Mouse (Mus musculus): ENCODE data around the gene Mterf1b. TPM values are rescaled to one million over a fixed set of nuclear protein-coding genes. Genes with fewer than 3 reads are reported as not detected.
"Not testable (repeated sequence)": the region's sequence is repeated elsewhere in the genome, so short reads cannot be mapped to it uniquely, and the experiment has no call there.

Gene Mterf1b
- polyA plus RNA-seq, 1 experiment from 2014 or later: 4.8 TPM

- H3K4me2 ChIP-seq (ENCODE audit: low read depth, low read length, severe bottlenecking): no peak overlapping the region
- 72% methylated on average over 4 of the region's 4 CpGs for WGBS
- no peaks in the 10 kb centered on the region for H3K27me3 ChIP-seq (ENCODE audit: control insufficient read depth, insufficient read depth, low read length)
- no peaks in the 10 kb centered on the region for H3K4me1 ChIP-seq (replicated peaks; ENCODE audit: control insufficient read depth, insufficient read depth, low read length)
- no peaks in the 10 kb centered on the region for H3K36me3 ChIP-seq (ENCODE audit: control insufficient read depth, insufficient read depth, low read length)
- H3K9ac ChIP-seq (ENCODE audit: low read length): no peak overlapping the region
- DNase-seq (ENCODE audit: low spot score) (no peak), ATAC-seq (replicated peaks; ENCODE audit: low FRiP score) (no peak)
- no peaks in the 10 kb centered on the region for H3K9me3 ChIP-seq (ENCODE audit: control insufficient read depth, low read length)
- no peak overlapping the region for H3K4me3 ChIP-seq (ENCODE audit: low read depth, low read length)
- no peak overlapping the region for H3K27ac ChIP-seq (ENCODE audit: low read depth, low read length)
Observed at GRCm38 (mm10) chr5:4186815-4187214, 5.4 kb upstream of the Mterf1b start.

GRCm38 (mm10) chr5:4192481-4193246 is 497 bp downstream of the Mterf1b start:
- WGBS: 12% methylated on average over 12 of the region's 27 CpGs
- DNase-seq (ENCODE audit: low spot score); H3K27ac ChIP-seq (ENCODE audit: low read depth, low read length); H3K36me3 ChIP-seq (ENCODE audit: control insufficient read depth, insufficient read depth, low read length); H3K4me1 ChIP-seq (replicated peaks; ENCODE audit: control insufficient read depth, insufficient read depth, low read length); H3K27me3 ChIP-seq (ENCODE audit: control insufficient read depth, insufficient read depth, low read length); H3K9me3 ChIP-seq (ENCODE audit: control insufficient read depth, low read length): not testable (repeated sequence)
- Histone ChIP-seq H3K4me2 (ENCODE audit: low read depth, low read length, severe bottlenecking) (peak overlapping the region; percentile 41), H3K9ac (ENCODE audit: low read length) (peak overlapping the region; percentile 33; the same call in 1 of the 2 replicates), H3K4me3 (ENCODE audit: low read depth, low read length) (peak overlapping the region; percentile 37)
- ATAC-seq (replicated peaks; ENCODE audit: low FRiP score): peak; percentile 85

DNA sequence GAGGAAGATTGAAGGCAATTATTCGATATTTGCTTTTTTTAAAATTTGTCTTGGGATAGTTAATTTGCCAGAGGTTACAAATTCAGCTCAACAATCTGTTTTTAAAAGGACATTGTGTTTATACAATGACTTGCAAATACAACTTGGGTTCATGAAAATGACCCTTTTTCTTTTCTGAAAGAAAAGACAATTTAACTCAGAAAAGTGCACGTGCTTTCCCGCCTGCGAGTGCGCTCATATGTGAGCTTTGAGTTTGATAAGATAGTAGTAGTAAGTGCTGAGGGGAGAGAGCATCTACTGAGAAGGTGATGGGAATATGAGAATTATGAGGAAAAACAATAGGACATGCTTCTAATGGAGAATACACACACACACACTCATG is 1.1 kb downstream of the Mterf1b start:
- no peak overlapping the region for H3K9ac ChIP-seq (ENCODE audit: low read length)
- no peaks in the 10 kb centered on the region for H3K36me3 ChIP-seq (ENCODE audit: control insufficient read depth, insufficient read depth, low read length)
- no peaks in the 10 kb centered on the region for H3K9me3 ChIP-seq (ENCODE audit: control insufficient read depth, low read length)
- H3K4me3 ChIP-seq (ENCODE audit: low read depth, low read length): peak overlapping the region; percentile 37
- H3K4me1 ChIP-seq (replicated peaks; ENCODE audit: control insufficient read depth, insufficient read depth, low read length): no peaks in the 10 kb centered on the region
- ATAC-seq (replicated peaks; ENCODE audit: low FRiP score) (no peak), DNase-seq (ENCODE audit: low spot score) (no peak)
- no peaks in the 10 kb centered on the region for H3K27me3 ChIP-seq (ENCODE audit: control insufficient read depth, insufficient read depth, low read length)
- WGBS: 86% methylated on average over 5 of the region's 5 CpGs
- H3K4me2 ChIP-seq (ENCODE audit: low read depth, low read length, severe bottlenecking): peak overlapping the region; percentile 41
- no peak overlapping the region for H3K27ac ChIP-seq (ENCODE audit: low read depth, low read length)

- H3K27ac ChIP-seq (ENCODE audit: low read depth, low read length): no peak overlapping the region
- WGBS: 80% methylated on average over 1 of the region's 1 CpGs
- DNase-seq (ENCODE audit: low spot score) (no peak), ATAC-seq (replicated peaks; ENCODE audit: low FRiP score) (no peak)
- H3K27me3 ChIP-seq (ENCODE audit: control insufficient read depth, insufficient read depth, low read length): no peaks in the 10 kb centered on the region
- no peak overlapping the region for H3K4me2 ChIP-seq (ENCODE audit: low read depth, low read length, severe bottlenecking)
- H3K9ac ChIP-seq (ENCODE audit: low read length): no peak overlapping the region
- H3K4me3 ChIP-seq (ENCODE audit: low read depth, low read length): no peak overlapping the region
- H3K9me3 ChIP-seq (ENCODE audit: control insufficient read depth, low read length): no peaks in the 10 kb centered on the region
- no peaks in the 10 kb centered on the region for H3K36me3 ChIP-seq (ENCODE audit: control insufficient read depth, insufficient read depth, low read length)
- H3K4me1 ChIP-seq (replicated peaks; ENCODE audit: control insufficient read depth, insufficient read depth, low read length): no peaks in the 10 kb centered on the region
Observed at GRCm38 (mm10) chr5:4194166-4194565, 2.0 kb downstream of the Mterf1b start.

DNA sequence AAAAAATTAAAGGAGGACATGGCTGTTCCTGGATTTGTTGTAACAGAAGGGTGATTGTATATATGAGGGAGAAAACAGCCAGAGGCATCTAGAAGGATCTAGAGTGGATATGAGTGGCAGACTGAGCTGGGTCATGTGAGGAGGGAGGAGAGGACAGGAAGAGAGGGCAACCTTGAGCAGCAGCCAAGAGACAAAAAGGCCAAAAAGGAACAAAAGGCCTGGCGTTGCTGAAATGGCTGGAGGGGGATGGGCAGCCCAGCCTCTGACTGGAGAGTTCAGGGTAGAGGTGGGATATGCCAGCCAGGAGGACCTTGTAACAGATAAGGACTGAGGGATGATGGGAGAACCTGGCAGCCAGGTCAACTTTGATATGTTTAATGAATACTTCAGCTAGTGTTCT is 2.9 kb downstream of the Mterf1b start:
- no peak overlapping the region for H3K9ac ChIP-seq (ENCODE audit: low read length)
- H3K36me3 ChIP-seq (ENCODE audit: control insufficient read depth, insufficient read depth, low read length): no peaks in the 10 kb centered on the region
- H3K27ac ChIP-seq (ENCODE audit: low read depth, low read length): no peak overlapping the region
- no peak overlapping the region for H3K4me3 ChIP-seq (ENCODE audit: low read depth, low read length)
- H3K27me3 ChIP-seq (ENCODE audit: control insufficient read depth, insufficient read depth, low read length): no peaks in the 10 kb centered on the region
- ATAC-seq (replicated peaks; ENCODE audit: low FRiP score) (no peak), DNase-seq (ENCODE audit: low spot score) (no peak)
- no peak overlapping the region for H3K4me2 ChIP-seq (ENCODE audit: low read depth, low read length, severe bottlenecking)
- H3K4me1 ChIP-seq (replicated peaks; ENCODE audit: control insufficient read depth, insufficient read depth, low read length): no peaks in the 10 kb centered on the region
- 43% methylated on average over 1 of the region's 1 CpGs for WGBS
- H3K9me3 ChIP-seq (ENCODE audit: control insufficient read depth, low read length): no peaks in the 10 kb centered on the region

GRCm38 (mm10) chr5:4201368-4201767 is 9.2 kb downstream of the Mterf1b start:
- no peak overlapping the region for H3K9ac ChIP-seq (ENCODE audit: low read length)
- DNase-seq (ENCODE audit: low spot score) (no peak), ATAC-seq (replicated peaks; ENCODE audit: low FRiP score) (no peak)
- no peaks in the 10 kb centered on the region for H3K36me3 ChIP-seq (ENCODE audit: control insufficient read depth, insufficient read depth, low read length)
- H3K27ac ChIP-seq (ENCODE audit: low read depth, low read length): no peak overlapping the region
- H3K9me3 ChIP-seq (ENCODE audit: control insufficient read depth, low read length): no peaks in the 10 kb centered on the region
- H3K4me2 ChIP-seq (ENCODE audit: low read depth, low read length, severe bottlenecking): no peak overlapping the region
- no peaks in the 10 kb centered on the region for H3K4me1 ChIP-seq (replicated peaks; ENCODE audit: control insufficient read depth, insufficient read depth, low read length)
- H3K4me3 ChIP-seq (ENCODE audit: low read depth, low read length): no peak overlapping the region
- no peaks in the 10 kb centered on the region for H3K27me3 ChIP-seq (ENCODE audit: control insufficient read depth, insufficient read depth, low read length)

DNA sequence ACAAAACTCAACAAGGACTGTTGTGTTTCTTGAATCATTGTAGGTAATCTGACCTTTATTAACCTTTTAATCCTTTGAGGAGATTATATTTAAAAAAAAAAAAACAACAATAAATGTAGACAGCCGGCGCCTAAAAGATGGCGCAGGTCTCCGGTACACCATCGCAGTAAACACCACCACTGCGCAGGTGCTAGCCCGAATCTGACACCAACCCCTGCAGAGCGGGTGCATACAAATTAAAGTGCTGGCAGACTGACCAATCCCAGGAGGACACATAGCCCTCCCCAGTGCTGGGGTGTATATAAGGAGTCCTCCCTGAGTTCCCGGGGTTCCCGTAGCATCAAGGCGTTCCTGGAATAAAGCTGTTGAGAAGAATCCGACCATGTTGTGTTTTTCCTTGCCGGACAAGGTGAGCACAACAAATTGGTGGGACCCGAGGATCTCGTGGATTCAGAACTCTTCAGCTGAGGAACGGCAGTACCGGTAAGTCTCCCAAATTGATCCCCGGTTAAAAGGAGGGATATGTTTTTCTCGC is 10.2 kb downstream of the Mterf1b start:
- not testable (repeated sequence) for H3K9ac ChIP-seq (ENCODE audit: low read length)
- 95% methylated on average over 19 of the region's 19 CpGs for WGBS

DNA sequence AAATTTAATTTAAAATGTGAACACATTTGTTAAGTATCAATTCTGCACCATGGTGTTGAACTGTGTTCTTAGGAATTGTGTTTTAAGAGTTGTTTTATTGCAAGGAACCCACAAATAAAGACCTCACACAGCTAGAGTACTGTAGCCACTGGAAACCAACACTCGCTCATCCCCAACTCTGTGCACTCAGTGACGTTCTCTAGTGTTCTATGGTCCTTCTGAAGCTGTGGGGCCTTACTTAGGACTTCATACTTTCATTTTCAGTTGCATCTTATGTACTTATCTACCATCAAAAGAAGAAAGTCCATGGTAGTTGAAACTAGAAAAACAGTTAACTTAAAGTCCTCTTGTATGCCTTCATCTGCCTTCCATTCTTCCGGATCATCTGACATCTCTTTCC is 17.9 kb downstream of the Mterf1b start:
- H3K9ac ChIP-seq (ENCODE audit: low read length); H3K27ac ChIP-seq (ENCODE audit: low read depth, low read length); H3K27me3 ChIP-seq (ENCODE audit: control insufficient read depth, insufficient read depth, low read length); H3K9me3 ChIP-seq (ENCODE audit: control insufficient read depth, low read length); H3K4me1 ChIP-seq (replicated peaks; ENCODE audit: control insufficient read depth, insufficient read depth, low read length); H3K36me3 ChIP-seq (ENCODE audit: control insufficient read depth, insufficient read depth, low read length); ATAC-seq (replicated peaks; ENCODE audit: low FRiP score); DNase-seq (ENCODE audit: low spot score); H3K4me2 ChIP-seq (ENCODE audit: low read depth, low read length, severe bottlenecking); H3K4me3 ChIP-seq (ENCODE audit: low read depth, low read length): not testable (repeated sequence)
- 100% methylated on average over 3 of the region's 3 CpGs for WGBS

More for the DNA sequence above, 10.2 kb downstream of the Mterf1b start:
- not testable (repeated sequence) for H3K4me1 ChIP-seq (replicated peaks; ENCODE audit: control insufficient read depth, insufficient read depth, low read length); H3K4me3 ChIP-seq (ENCODE audit: low read depth, low read length); DNase-seq (ENCODE audit: low spot score); H3K27me3 ChIP-seq (ENCODE audit: control insufficient read depth, insufficient read depth, low read length); H3K9me3 ChIP-seq (ENCODE audit: control insufficient read depth, low read length); H3K4me2 ChIP-seq (ENCODE audit: low read depth, low read length, severe bottlenecking); H3K27ac ChIP-seq (ENCODE audit: low read depth, low read length); ATAC-seq (replicated peaks; ENCODE audit: low FRiP score); H3K36me3 ChIP-seq (ENCODE audit: control insufficient read depth, insufficient read depth, low read length)

- no peak overlapping the region for H3K4me3 ChIP-seq (ENCODE audit: low read depth, low read length)
- no peaks in the 10 kb centered on the region for H3K27me3 ChIP-seq (ENCODE audit: control insufficient read depth, insufficient read depth, low read length)
- no peaks in the 10 kb centered on the region for H3K9me3 ChIP-seq (ENCODE audit: control insufficient read depth, low read length)
- 96% methylated on average over 3 of the region's 3 CpGs for WGBS
- DNase-seq (ENCODE audit: low spot score): no peak
- H3K9ac ChIP-seq (ENCODE audit: low read length): no peak overlapping the region
- no peaks in the 10 kb centered on the region for H3K4me1 ChIP-seq (replicated peaks; ENCODE audit: control insufficient read depth, insufficient read depth, low read length)
- no peak for ATAC-seq (replicated peaks; ENCODE audit: low FRiP score)
- H3K36me3 ChIP-seq (ENCODE audit: control insufficient read depth, insufficient read depth, low read length): no peaks in the 10 kb centered on the region
- H3K27ac ChIP-seq (ENCODE audit: low read depth, low read length): no peak overlapping the region
- H3K4me2 ChIP-seq (ENCODE audit: low read depth, low read length, severe bottlenecking): no peak overlapping the region
Observed at GRCm38 (mm10) chr5:4221309-4221708, 29.1 kb downstream of the Mterf1b start.

Measured in forebrain, embryonic 11.5 days (tissue).